Mouse (Mus musculus) effector memory CD4-positive, alpha-beta T cell, adult 5 months (primary cell): ENCODE measurements around the gene Ccr6. TPM values are rescaled to one million over a fixed set of nuclear protein-coding genes. Genes with fewer than 3 reads are reported as not detected.

Source experiments
- polyA plus RNA-seq: library from polyadenylated mRNA; unstranded; fragments of 100-300 nt; shearing (Covaris generic); gene quantifications from one replicate; pipeline ENCODE4 v1.2.1, GENCODE M21; 2017

Gene Ccr6
- 6.0 TPM for polyA plus RNA-seq

GRCm38 (mm10) chr17:8235743-8236142 lies at the start of gene Ccr6:
TSS of gene Ccr6 (plus strand) at chr17:8236043.

GRCm38 (mm10) chr17:8282821-8283525 lies 47.1 kb downstream of the Ccr6 start, which contains the start of gene Mpc1:
TSS of gene Mpc1 (plus strand) at chr17:8282904.

Other genes starting within 250 kb of the Ccr6 start
- gene Gm49673, start 88.3 kb upstream of the Ccr6 start, polyA plus RNA-seq, result 0.44 TPM
- gene Rnaset2a, start 87.9 kb upstream of the Ccr6 start, polyA plus RNA-seq, result 45.6 TPM
- gene Fgfr1op, start 70.5 kb upstream of the Ccr6 start, polyA plus RNA-seq, result 25.5 TPM
- gene Mpc1, start 46.9 kb downstream of the Ccr6 start, polyA plus RNA-seq, result 140 TPM
- gene Sft2d1, start 75.1 kb downstream of the Ccr6 start, polyA plus RNA-seq, result 175 TPM
- gene Prr18, start 101.4 kb downstream of the Ccr6 start, polyA plus RNA-seq, result 0.15 TPM
- 0.46 TPM for gene T2, start 119.9 kb downstream of the Ccr6 start, polyA plus RNA-seq
- not detected for gene T, start 198.4 kb downstream of the Ccr6 start, polyA plus RNA-seq